Mouse (Mus musculus) liver, embryonic 14.5 days (tissue): ENCODE measurements around the gene Chtf18.

ENCODE experiments used
- CTCF ChIP-seq: IDR thresholded peaks from 2 replicates; pipeline ENCODE4 v1.5.1; 2016; ENCODE audit warnings: antibody characterized with exemption, low read depth, control low read depth
- EP300 ChIP-seq: IDR thresholded peaks from 2 replicates; pipeline ENCODE4 v1.6.1; 2016; ENCODE audit warnings: antibody characterized with exemption, low read depth

DNA sequence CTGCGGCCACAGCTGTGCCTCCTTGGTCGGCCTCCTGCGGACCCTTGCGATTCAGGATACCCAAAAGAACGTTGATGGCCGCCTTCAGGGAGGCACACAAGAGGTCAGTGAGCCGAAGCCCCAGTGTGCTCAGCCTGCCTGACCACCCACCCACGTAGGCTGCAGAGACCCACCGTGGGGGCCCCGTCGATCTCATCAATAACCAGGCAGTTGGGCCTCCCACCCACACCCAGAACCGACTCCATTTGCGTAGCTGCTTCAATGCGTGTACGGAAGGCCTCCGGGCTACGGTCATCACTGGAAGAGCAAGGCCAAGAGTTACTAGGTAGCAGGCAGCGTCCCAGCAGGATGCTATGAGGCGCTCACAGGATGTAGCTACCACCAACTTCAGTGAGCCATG is 3.7 kb downstream of the Chtf18 start:
- TF ChIP-seq EP300 (no peak), CTCF (no peak)
